Mouse (Mus musculus): ENCODE data around the gene Prm3. TPM values are rescaled to one million over a fixed set of nuclear protein-coding genes. Genes with fewer than 3 reads are reported as not detected.
"Not testable (repeated sequence)": the region's sequence is repeated elsewhere in the genome, so short reads cannot be mapped to it uniquely, and the experiment has no call there.

Prm3 gene
- polyA plus RNA-seq, 1 experiment: 1.5 TPM

GRCm38 (mm10) chr16:10802420-10802819 lies 11.7 kb upstream of the Prm3 start:
- not testable (repeated sequence) for DNase-seq (ENCODE audit: low read depth)

GRCm38 (mm10) chr16:10796034-10796433 lies 5.3 kb upstream of the Prm3 start, which contains the start of gene Prm2:
Gene Prm2, minus strand, starts transcription at chr16:10796134.
- DNase-seq (ENCODE audit: low read depth): no peak

- no peak for DNase-seq (ENCODE audit: low read depth)
Observed at GRCm38 (mm10) chr16:10788866-10789265, 1.8 kb downstream of the Prm3 start.

GRCm38 (mm10) chr16:10788271-10788670 lies 2.4 kb downstream of the Prm3 start, which contains the start of gene Tnp2:
Gene Tnp2, minus strand, starts transcription at chr16:10788660.
- DNase-seq (ENCODE audit: low read depth): no peak

GRCm38 (mm10) chr16:10787548-10788058 lies 3.1 kb downstream of the Prm3 start:
- DNase-seq (ENCODE audit: low read depth): no peak

- DNase-seq (ENCODE audit: low read depth): no peak
Observed at GRCm38 (mm10) chr16:10786782-10787547, 3.7 kb downstream of the Prm3 start.

GRCm38 (mm10) chr16:10786288-10786687 lies 4.4 kb downstream of the Prm3 start:
- DNase-seq (ENCODE audit: low read depth): peak; percentile 60

- peak; percentile 57 for DNase-seq (ENCODE audit: low read depth)
Observed at GRCm38 (mm10) chr16:10785371-10786231, 5.1 kb downstream of the Prm3 start, which contains the start of gene Socs1. Gene Socs1, minus strand, starts transcription at chr16:10785536.

GRCm38 (mm10) chr16:10784793-10785370 lies 5.8 kb downstream of the Prm3 start:
- no peak for DNase-seq (ENCODE audit: low read depth)

GRCm38 (mm10) chr16:10783883-10784792 lies 6.6 kb downstream of the Prm3 start:
- DNase-seq (ENCODE audit: low read depth): no peak

- DNase-seq (ENCODE audit: low read depth): no peak
Observed at GRCm38 (mm10) chr16:10783451-10783850, 7.3 kb downstream of the Prm3 start.

- no peak for DNase-seq (ENCODE audit: low read depth)
Observed at GRCm38 (mm10) chr16:10783152-10783434, 7.6 kb downstream of the Prm3 start.

GRCm38 (mm10) chr16:10782377-10783151 lies 8.2 kb downstream of the Prm3 start:
- no peak for DNase-seq (ENCODE audit: low read depth)

- no peak for DNase-seq (ENCODE audit: low read depth)
Observed at GRCm38 (mm10) chr16:10781862-10782371, 8.8 kb downstream of the Prm3 start.

GRCm38 (mm10) chr16:10780631-10781120 lies 10.0 kb downstream of the Prm3 start:
- no peak for DNase-seq (ENCODE audit: low read depth)

- no peak for DNase-seq (ENCODE audit: low read depth)
Observed at GRCm38 (mm10) chr16:10777579-10778160, 13.0 kb downstream of the Prm3 start.

- no peak for DNase-seq (ENCODE audit: low read depth)
Observed at GRCm38 (mm10) chr16:10776322-10776721, 14.4 kb downstream of the Prm3 start.

GRCm38 (mm10) chr16:10774726-10775125 lies 16.0 kb downstream of the Prm3 start:
- DNase-seq (ENCODE audit: low read depth): no peak

- DNase-seq (ENCODE audit: low read depth): no peak
Observed at GRCm38 (mm10) chr16:10773543-10773942, 17.2 kb downstream of the Prm3 start.
